Mouse (Mus musculus) CH12.LX (cell line): ENCODE measurements at regions not wholly inside any gene's neighbourhood (a gene's known extent, or its start where the extent isn't known, plus 50 kb on each side); places are given as distances from the start of the nearest gene placed in this dataset.
A peak's percentile ranks its signal among the peaks of the same experiment; 100 is the strongest.

Experiments
- DNase-seq: peaks from one replicate; pipeline ENCODE4 v3.0.0-alpha.2; 2013; ENCODE audit errors: extremely low read depth
- H3K27ac ChIP-seq: 2 replicates; pipeline ENCODE4 v1.5.1; 2012; ENCODE audit warnings: low read depth, mild to moderate bottlenecking, control low read depth, moderate library complexity; ENCODE audit not compliant: insufficient read depth
- H3K27me3 ChIP-seq: replicated peaks from 2 replicates; pipeline ENCODE3; 2012; ENCODE audit warnings: inconsistent platforms
- H3K36me3 ChIP-seq, 2 experiments: replicated peaks in 1 of 2; 2 replicates each; pipeline versions ENCODE3 to v1.6.1; 2012; ENCODE audit warnings: inconsistent platforms in 1 of 2, low read length in 1 of 2, mild to moderate bottlenecking in 1 of 2, mixed read lengths in 1 of 2, moderate library complexity in 1 of 2; ENCODE audit not compliant: control insufficient read depth in 1 of 2, insufficient read depth in 1 of 2
- H3K4me1 ChIP-seq, 2 experiments: 2 replicates each; pipeline ENCODE4 v1.6.1; 2012; ENCODE audit warnings: inconsistent platforms in 1 of 2, moderate library complexity in 1 of 2; ENCODE audit not compliant: insufficient read depth in 2 of 2, control insufficient read depth in 1 of 2
- H3K4me2 ChIP-seq: 2 replicates; pipeline ENCODE4 v1.6.1; 2012; ENCODE audit warnings: low read depth, mild to moderate bottlenecking, control low read depth; ENCODE audit not compliant: poor library complexity, insufficient read depth, severe bottlenecking
- H3K4me3 ChIP-seq, 3 experiments: fragments of 150-350 bp in 1 of 3; sonication (generic) in 1 of 3; replicated peaks in 1 of 3; 2 replicates each; pipeline versions ENCODE3 to v1.5.1; 2011 to 2012; ENCODE audit warnings: low read depth in 2 of 3, low read length in 2 of 3, mild to moderate bottlenecking in 2 of 3, moderate library complexity in 2 of 3, control low read depth in 1 of 3, improper control_type of control experiment in 1 of 3, inconsistent platforms in 1 of 3, mixed read lengths in 1 of 3; ENCODE audit not compliant: poor library complexity in 1 of 3
- H3K79me2 ChIP-seq: replicated peaks from 2 replicates; pipeline ENCODE4 v1.6.1; 2012; ENCODE audit warnings: mild to moderate bottlenecking, moderate library complexity; ENCODE audit not compliant: control insufficient read depth, poor library complexity, insufficient read depth, severe bottlenecking; ENCODE audit errors: extremely low read depth
- H3K9ac ChIP-seq: 2 replicates; pipeline ENCODE4 v1.6.1; 2012; ENCODE audit warnings: low read depth, mild to moderate bottlenecking, control low read depth, moderate library complexity; ENCODE audit not compliant: insufficient read depth
- H3K9me3 ChIP-seq: replicated peaks from 2 replicates; pipeline ENCODE3; 2012; ENCODE audit warnings: low read length, inconsistent platforms, mixed read lengths
- BHLHE40 ChIP-seq: IDR thresholded peaks from 2 replicates; pipeline ENCODE4 v1.6.1; 2011; ENCODE audit warnings: mild to moderate bottlenecking, low read depth, low read length, improper control_type of control experiment
- CHD1 ChIP-seq: IDR thresholded peaks from 2 replicates; pipeline ENCODE4 v1.6.1; 2012; ENCODE audit warnings: low read depth, low read length, improper control_type of control experiment, inconsistent platforms
- CHD2 ChIP-seq: IDR thresholded peaks from 2 replicates; pipeline ENCODE4 v1.6.1; 2011; ENCODE audit warnings: low read length, improper control_type of control experiment
- E2F4 ChIP-seq: IDR thresholded peaks from 2 replicates; pipeline ENCODE4 v1.6.1; 2011; ENCODE audit warnings: low read depth, low read length, improper control_type of control experiment; ENCODE audit not compliant: insufficient replicate concordance
- ELF1 ChIP-seq: IDR thresholded peaks from 2 replicates; pipeline ENCODE4 v1.6.1; 2014; ENCODE audit warnings: low read depth, mild to moderate bottlenecking, inconsistent platforms, low read length, improper control_type of control experiment
- ETS1 ChIP-seq: conservative IDR thresholded peaks from 2 replicates; pipeline ENCODE4 v1.6.1; 2012; ENCODE audit warnings: low read depth, mild to moderate bottlenecking, inconsistent platforms, low read length, improper control_type of control experiment, moderate library complexity
- GABPA ChIP-seq: IDR thresholded peaks from 2 replicates; pipeline ENCODE4 v1.6.1; 2012; ENCODE audit warnings: low read depth, low read length, improper control_type of control experiment, inconsistent platforms; ENCODE audit not compliant: insufficient replicate concordance
- HCFC1 ChIP-seq: IDR thresholded peaks from 2 replicates; pipeline ENCODE4 v1.6.1; 2012; ENCODE audit warnings: low read depth, mild to moderate bottlenecking, inconsistent platforms, low read length, improper control_type of control experiment
- JUN ChIP-seq: IDR thresholded peaks from 2 replicates; pipeline ENCODE4 v1.6.1; 2011; ENCODE audit warnings: low read depth, mild to moderate bottlenecking, low read length, improper control_type of control experiment, moderate library complexity; ENCODE audit not compliant: insufficient read depth
- MAFK ChIP-seq: IDR thresholded peaks from 2 replicates; pipeline ENCODE4 v1.6.1; 2011; ENCODE audit warnings: low read length, improper control_type of control experiment; ENCODE audit not compliant: insufficient replicate concordance
- MAX ChIP-seq: IDR thresholded peaks from 2 replicates; pipeline ENCODE4 v1.6.1; 2011; ENCODE audit warnings: low read length, improper control_type of control experiment
- MAZ ChIP-seq: IDR thresholded peaks from 2 replicates; pipeline ENCODE4 v1.6.1; 2012; ENCODE audit warnings: low read depth, mild to moderate bottlenecking, inconsistent platforms, low read length, improper control_type of control experiment, moderate library complexity
- MXI1 ChIP-seq: IDR thresholded peaks from 2 replicates; pipeline ENCODE4 v1.6.1; 2011; ENCODE audit warnings: mild to moderate bottlenecking, low read depth, low read length, improper control_type of control experiment
- NELFE ChIP-seq: IDR thresholded peaks from 2 replicates; pipeline ENCODE4 v1.6.1; 2011; ENCODE audit warnings: low read depth, low read length, improper control_type of control experiment
- NRF1 ChIP-seq: IDR thresholded peaks from 2 replicates; pipeline ENCODE4 v1.6.1; 2014; ENCODE audit warnings: low read depth, mild to moderate bottlenecking, inconsistent platforms, low read length, improper control_type of control experiment, moderate library complexity
- PAX5 ChIP-seq: IDR thresholded peaks from 2 replicates; pipeline ENCODE4 v1.6.1; 2012; ENCODE audit warnings: low read length, inconsistent platforms, mixed read lengths
- POLR2A ChIP-seq: IDR thresholded peaks from 2 replicates; pipeline ENCODE4 v1.6.1; 2011; ENCODE audit warnings: low read depth, mild to moderate bottlenecking, improper control_type of control experiment, low read length
- POLR2AphosphoS2 ChIP-seq: IDR thresholded peaks from 2 replicates; pipeline ENCODE4 v1.6.1; 2011; ENCODE audit warnings: low read depth, low read length, improper control_type of control experiment
- RAD21 ChIP-seq: IDR thresholded peaks from 2 replicates; pipeline ENCODE4 v1.6.1; 2011; ENCODE audit warnings: low read depth, mild to moderate bottlenecking, low read length, improper control_type of control experiment, moderate library complexity
- RCOR1 ChIP-seq: conservative IDR thresholded peaks from 2 replicates; pipeline ENCODE4 v1.6.1; 2012; ENCODE audit warnings: low read depth, mild to moderate bottlenecking, inconsistent platforms, low read length, improper control_type of control experiment
- SIN3A ChIP-seq: IDR thresholded peaks from 2 replicates; pipeline ENCODE4 v1.6.1; 2012; ENCODE audit warnings: low read length, improper control_type of control experiment, inconsistent platforms
- SMC3 ChIP-seq: IDR thresholded peaks from 2 replicates; pipeline ENCODE4 v1.6.1; 2011; ENCODE audit warnings: low read depth, low read length, improper control_type of control experiment
- USF2 ChIP-seq: conservative IDR thresholded peaks from 2 replicates; pipeline ENCODE4 v1.6.1; 2011; ENCODE audit warnings: low read depth, low read length, improper control_type of control experiment
- ZMIZ1 ChIP-seq: IDR thresholded peaks from 2 replicates; pipeline ENCODE4 v1.6.1; 2012; ENCODE audit warnings: low read depth, mild to moderate bottlenecking, inconsistent platforms, low read length, improper control_type of control experiment
- ZNF384 ChIP-seq: IDR thresholded peaks from 2 replicates; pipeline ENCODE4 v1.6.1; 2012; ENCODE audit warnings: low read depth, low read length, improper control_type of control experiment, inconsistent platforms
- dilution Hi-C: fragments of 300-500 bp; cut with MboI; formaldehyde crosslinking; loops from 2 replicates; pipeline ENCODE4 v1.14.3; 2020; ENCODE audit warnings: low sequenced_read_pairs; ENCODE audit not compliant: extremely low pct_unique_long_range_greater_than_20kb, extremely low pct_ligation_motif_present
- in situ Hi-C: fragments of 300-500 bp; cut with MboI; formaldehyde crosslinking; loops from 3 replicates; pipeline ENCODE4 v1.14.3; 2019; ENCODE audit warnings: low sequenced_read_pairs, low pct_ligation_motif_present, low pct_unique_long_range_greater_than_20kb, mixed read lengths

DNA sequence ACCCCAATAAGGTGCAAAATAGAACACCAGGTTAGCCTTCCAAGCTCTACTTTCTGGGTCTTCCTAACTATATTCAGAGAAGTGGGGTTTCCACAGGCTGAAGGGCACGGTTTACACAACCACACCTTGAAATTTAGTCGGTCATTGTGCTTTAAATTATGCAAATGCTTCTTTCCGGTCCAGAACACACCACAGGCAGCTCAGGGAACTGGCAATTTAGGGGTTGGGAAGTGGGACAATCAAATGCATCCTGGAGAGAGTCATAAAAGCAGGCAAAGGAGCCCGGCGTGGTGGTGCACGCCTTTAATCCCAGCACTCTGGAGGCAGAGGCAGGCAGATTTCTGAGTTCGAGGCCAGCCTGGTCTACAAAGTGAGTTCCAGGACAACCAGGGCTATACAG is 56.0 kb upstream of the Bhlhe23 start:
- no peak for DNase-seq
- peaks cover 88% of the 10 kb centered on the region for H3K27me3 ChIP-seq
- H3K27ac ChIP-seq = no peak overlapping the region
- no peak overlapping the region for H3K4me2 ChIP-seq
- no peaks in the 10 kb centered on the region for H3K36me3 ChIP-seq
- H3K9me3 ChIP-seq = peaks cover 7% of the 10 kb centered on the region
- H3K79me2 ChIP-seq = no peaks in the 10 kb centered on the region
- dilution Hi-C loops (no loop called here), in situ Hi-C loops (no loop called here)
- no peak overlapping the region for H3K4me3 ChIP-seq
- TF ChIP-seq SIN3A (no peak), NELFE (no peak), SMC3 (no peak), JUN (no peak), USF2 (no peak), MAFK (no peak), BHLHE40 (no peak), POLR2A (no peak), ETS1 (no peak), RAD21 (no peak), ZMIZ1 (no peak), PAX5 (no peak), POLR2AphosphoS2 (no peak)
- no peak overlapping the region for H3K9ac ChIP-seq
- no peaks in the 10 kb centered on the region for H3K4me1 ChIP-seq

DNA sequence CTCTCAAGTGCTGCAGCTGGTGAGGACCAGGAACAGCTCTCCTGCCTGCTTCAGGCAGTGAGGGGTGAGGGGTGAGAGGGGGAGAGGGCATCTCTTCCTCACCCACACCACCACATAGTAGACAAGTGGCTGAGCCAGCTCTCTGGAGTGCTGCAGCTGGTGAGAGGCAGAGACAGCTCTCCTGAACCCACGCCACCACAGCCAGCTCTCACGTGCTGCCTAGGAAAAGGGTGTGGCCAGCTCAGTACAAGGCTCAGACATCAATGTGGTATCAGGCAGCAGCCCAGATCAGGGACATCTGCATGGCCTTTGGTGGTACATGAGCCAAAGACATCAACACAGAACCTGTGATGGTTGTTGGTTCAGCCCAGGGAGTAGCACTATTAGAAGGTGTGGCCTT is 53.9 kb upstream of the Bhlhe23 start:
- DNase-seq = no peak
- Histone ChIP-seq H3K4me3 (no peak overlapping the region), H3K79me2 (no peaks in the 10 kb centered on the region), H3K4me2 (no peak overlapping the region), H3K36me3 (no peaks in the 10 kb centered on the region), H3K9ac (no peak overlapping the region), H3K9me3 (peaks cover 7% of the 10 kb centered on the region), H3K27me3 (peaks cover 86% of the 10 kb centered on the region), H3K4me1 (no peaks in the 10 kb centered on the region)
- dilution Hi-C loops = no loop called here
- in situ Hi-C loops = no loop called here
- TF ChIP-seq ZMIZ1 = no peak
- TF ChIP-seq BHLHE40 = peak; percentile 11; the same call in 1 of the 2 replicates
- TF ChIP-seq, all 38 proteins: peak for 1
- H3K27ac ChIP-seq = no peak overlapping the region

DNA sequence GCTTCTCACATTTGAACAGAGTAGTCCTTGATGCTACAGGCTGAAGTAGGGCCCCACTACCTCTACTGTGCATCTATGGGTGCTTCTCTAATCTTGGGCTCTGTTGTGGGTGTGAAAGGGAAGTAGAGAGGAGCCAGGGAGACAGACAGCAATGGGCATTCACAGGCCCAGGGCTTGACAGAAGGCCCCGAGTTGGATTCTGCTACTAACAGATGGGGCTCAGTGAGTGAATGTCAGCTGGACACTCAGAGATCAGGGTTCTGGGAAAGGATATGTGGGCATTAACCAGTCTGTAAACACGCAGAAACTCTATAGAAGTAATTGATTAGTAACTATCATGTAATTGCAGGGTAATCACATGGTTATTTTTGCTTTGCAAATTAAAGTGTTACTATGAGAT is 51.4 kb upstream of the Bhlhe23 start:
- dilution Hi-C loops = no loop called here
- H3K27me3 ChIP-seq = peaks cover 88% of the 10 kb centered on the region
- no peak for TF ChIP-seq POLR2AphosphoS2
- no peak for TF ChIP-seq BHLHE40
- TF ChIP-seq ELF1 = no peak
- TF ChIP-seq POLR2A = no peak
- TF ChIP-seq NRF1 = no peak
- no peak for TF ChIP-seq SMC3
- no peak for TF ChIP-seq MAZ
- TF ChIP-seq RCOR1 = no peak
- no peak for TF ChIP-seq MAX
- no peak for TF ChIP-seq CHD2
- no peak for TF ChIP-seq JUN
- TF ChIP-seq E2F4 = no peak
- TF ChIP-seq ZMIZ1 = no peak
- no peak for TF ChIP-seq MXI1
- TF ChIP-seq GABPA = no peak
- no peak for TF ChIP-seq SIN3A
- no peak for TF ChIP-seq ZNF384
- no peak for TF ChIP-seq CHD1
- TF ChIP-seq HCFC1 = no peak
- no peak for TF ChIP-seq MAFK

More for the DNA sequence above, 51.4 kb upstream of the Bhlhe23 start:
- no peaks in the 10 kb centered on the region for H3K4me1 ChIP-seq
- peaks cover 7% of the 10 kb centered on the region for H3K9me3 ChIP-seq
- H3K4me3 ChIP-seq = no peak overlapping the region
- H3K79me2 ChIP-seq = no peaks in the 10 kb centered on the region
- no peaks in the 10 kb centered on the region for H3K36me3 ChIP-seq
- no peak for DNase-seq
- no peak overlapping the region for H3K27ac ChIP-seq
- in situ Hi-C loops = no loop called here
- H3K9ac ChIP-seq = no peak overlapping the region
- H3K4me2 ChIP-seq = no peak overlapping the region
